Mouse (Mus musculus) lung, embryonic 14.5 days (tissue): ENCODE results near the gene Hey2. TPM values are rescaled to one million over a fixed set of nuclear protein-coding genes. Genes with fewer than 3 reads are reported as not detected.
A peak's percentile ranks its signal among the peaks of the same experiment; 100 is the strongest.

Source experiments
- ATAC-seq: fragments of 200-750 bp; cut with Nextera tagmentation; 2 replicates; pipeline ENCODE4 v1.8.0; 2017; ENCODE audit warnings: mild to moderate bottlenecking, moderate TSS enrichment, moderate library complexity; ENCODE audit not compliant: insufficient read depth
- DNase-seq: peaks from one replicate; pipeline ENCODE4 v3.0.0-alpha.2; 2015
- H3K27ac ChIP-seq: fragments of 300-500 bp; sonication (generic); 2 replicates; pipeline ENCODE4 v1.5.1; 2014; ENCODE audit warnings: low read depth, mild to moderate bottlenecking, moderate library complexity
- H3K27me3 ChIP-seq: fragments of 300-500 bp; sonication (generic); 2 replicates; pipeline ENCODE4 v1.6.1; 2014; ENCODE audit warnings: low read length, control low read depth; ENCODE audit not compliant: insufficient read depth
- H3K36me3 ChIP-seq: fragments of 300-500 bp; sonication (generic); 2 replicates; pipeline ENCODE4 v1.6.1; 2014; ENCODE audit warnings: control low read depth; ENCODE audit not compliant: insufficient read depth
- H3K4me1 ChIP-seq: fragments of 300-500 bp; sonication (generic); 2 replicates; pipeline ENCODE4 v1.6.1; 2014; ENCODE audit warnings: antibody characterized with exemption, control low read depth; ENCODE audit not compliant: insufficient read depth
- H3K4me2 ChIP-seq: fragments of 300-500 bp; sonication (generic); 2 replicates; pipeline ENCODE4 v1.6.1; 2014; ENCODE audit warnings: mild to moderate bottlenecking
- H3K4me3 ChIP-seq: fragments of 300-500 bp; sonication (generic); 2 replicates; pipeline ENCODE4 v1.5.1; 2014; ENCODE audit warnings: low read depth, low read length
- H3K9ac ChIP-seq: fragments of 300-500 bp; sonication (generic); 2 replicates; pipeline ENCODE4 v1.6.1; 2014
- H3K9me3 ChIP-seq: fragments of 300-500 bp; sonication (generic); 2 replicates; pipeline ENCODE4 v1.6.1; 2016; ENCODE audit warnings: low read depth, low read length, control low read depth
- CTCF ChIP-seq: IDR thresholded peaks from 2 replicates; pipeline ENCODE4 v1.5.1; 2016; ENCODE audit warnings: antibody characterized with exemption, low read depth
- WGBS: fragments of 180-500 bp; shearing (Covaris S2); extraction: QIAGEN DNeasy Blood & Tissue Kit; methylation state at CpG from one replicate; pipeline ENCODE4 v1.1.7; 2014; 5-methylcytosine and 5-hydroxymethylcytosine counted together
- polyA plus RNA-seq: library from polyadenylated mRNA; unstranded; fragments of >200 nt; fragmentation: Nextera tagmentation; extraction: Ambion mirVana; gene quantifications from 2 replicates; pipeline ENCODE4 v1.2.1, GENCODE M21; 2014

Gene Hey2
- polyA plus RNA-seq, 1 experiment from 2014 or later, result 2.2 TPM

DNA sequence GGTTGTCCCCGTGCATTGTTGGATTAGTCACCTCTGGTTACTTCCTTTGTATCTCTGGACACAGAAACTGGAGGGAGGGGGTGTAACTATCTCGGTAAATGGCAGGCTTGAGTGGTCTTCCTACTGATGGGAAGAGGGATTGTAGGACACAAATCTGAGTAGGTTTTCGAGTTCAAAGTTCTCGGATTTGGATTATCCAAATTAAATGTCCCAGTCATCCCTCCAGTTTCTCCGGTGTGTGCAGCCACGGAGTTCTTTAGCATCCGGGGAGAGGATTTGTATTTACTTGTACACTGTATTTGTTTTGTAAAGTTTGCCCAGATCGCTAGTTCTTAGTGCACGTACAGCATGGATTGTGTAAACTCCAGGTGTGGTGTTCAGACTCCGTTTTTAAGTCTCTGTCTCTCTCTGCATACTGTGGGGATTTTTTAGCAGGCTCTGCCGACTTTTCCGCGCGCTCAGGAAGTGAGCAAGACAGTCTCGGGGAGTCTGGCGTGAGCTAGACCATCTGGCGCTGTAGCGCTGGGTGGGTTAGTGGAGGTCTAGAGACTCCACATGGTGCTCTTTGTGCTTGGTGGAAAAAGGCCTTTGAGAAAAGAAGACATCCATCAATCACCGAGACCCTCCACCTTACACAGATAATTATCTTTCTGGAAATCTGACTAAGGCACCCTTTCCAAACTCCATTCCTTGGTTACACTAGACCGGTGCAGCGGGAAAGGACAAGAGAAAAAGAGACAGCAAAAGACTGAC is 1.0 kb upstream of the Hey2 start:
- H3K4me2 ChIP-seq, result peak overlapping the region; percentile 88
- peak overlapping the region; percentile 14 for H3K9ac ChIP-seq
- H3K36me3 ChIP-seq, result no peaks in the 10 kb centered on the region
- peak overlapping the region; percentile 48 for H3K4me3 ChIP-seq
- H3K27me3 ChIP-seq, result peaks cover 43% of the 10 kb centered on the region
- H3K4me1 ChIP-seq, result no peaks in the 10 kb centered on the region
- peak; percentile 72 for DNase-seq
- TF ChIP-seq CTCF, result no peak
- ATAC-seq, result peak; percentile 26; the same call in 1 of the 2 replicates
- peak overlapping the region; percentile 58; the same call in 1 of the 2 replicates for H3K27ac ChIP-seq
- H3K9me3 ChIP-seq, result no peaks in the 10 kb centered on the region
- WGBS, result under 1% methylated on average over 21 of the region's 21 CpGs

DNA sequence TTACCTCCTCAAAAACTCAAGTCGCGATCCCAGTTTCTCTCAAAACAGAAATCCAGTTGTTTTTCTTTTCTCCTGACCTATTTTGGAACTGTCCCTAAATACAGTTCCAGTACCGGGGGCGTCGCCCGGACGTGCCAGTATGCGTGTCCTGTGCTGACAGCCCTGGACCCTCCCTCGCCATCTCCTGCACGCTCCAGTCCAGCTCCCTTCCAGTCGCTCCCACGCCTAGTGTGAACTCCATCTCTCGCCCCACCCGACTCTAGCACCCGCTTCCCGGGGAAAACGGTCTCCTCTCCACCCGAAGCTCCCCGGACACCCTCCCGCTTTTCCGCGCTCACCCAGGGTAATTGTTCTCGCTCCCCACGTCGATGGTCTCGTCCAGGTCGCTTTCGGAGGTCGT is 373 bp downstream of the Hey2 start:
- DNase-seq, result peak; percentile 47
- peak; percentile 48 for ATAC-seq
- H3K36me3 ChIP-seq, result no peaks in the 10 kb centered on the region
- TF ChIP-seq CTCF, result no peak
- H3K4me1 ChIP-seq, result no peaks in the 10 kb centered on the region
- peaks cover 43% of the 10 kb centered on the region for H3K27me3 ChIP-seq
- H3K4me3 ChIP-seq, result peak overlapping the region; percentile 48
- H3K9me3 ChIP-seq, result no peaks in the 10 kb centered on the region
- peak overlapping the region; percentile 37; the same call in 1 of the 2 replicates for H3K9ac ChIP-seq
- H3K27ac ChIP-seq, result no peak overlapping the region
- WGBS, result under 1% methylated on average over 29 of the region's 29 CpGs
- peak overlapping the region; percentile 88 for H3K4me2 ChIP-seq

DNA sequence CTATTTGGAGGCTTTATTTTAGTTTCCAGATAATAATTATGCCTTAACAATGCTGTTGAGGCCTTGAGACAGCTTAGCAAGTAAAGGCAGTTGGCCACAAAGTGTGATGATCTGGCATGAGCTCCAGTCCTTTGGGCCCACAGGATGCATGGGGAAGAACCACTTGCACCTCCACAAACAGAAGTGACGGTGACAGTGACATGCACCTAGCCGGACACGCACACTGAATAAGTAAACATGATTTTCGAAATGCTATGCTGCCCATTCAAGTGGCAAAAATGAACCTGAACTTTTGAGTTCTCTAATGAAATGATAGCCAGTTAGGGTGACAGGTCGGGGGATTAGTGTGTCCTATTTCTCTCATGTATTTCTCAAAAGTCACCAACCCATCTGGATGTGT is 1.8 kb downstream of the Hey2 start:
- WGBS, result 81% methylated on average over 5 of the region's 5 CpGs
- ATAC-seq (no peak), DNase-seq (no peak)
- H3K27me3 ChIP-seq, result peaks cover 29% of the 10 kb centered on the region
- H3K4me3 ChIP-seq, result no peak overlapping the region; the same call in 1 of the 2 replicates
- no peaks in the 10 kb centered on the region for H3K9me3 ChIP-seq
- peak overlapping the region; percentile 88; the same call in 1 of the 2 replicates for H3K4me2 ChIP-seq
- H3K4me1 ChIP-seq, result no peaks in the 10 kb centered on the region
- no peaks in the 10 kb centered on the region for H3K36me3 ChIP-seq
- H3K27ac ChIP-seq, result no peak overlapping the region
- TF ChIP-seq CTCF, result no peak
- no peak overlapping the region for H3K9ac ChIP-seq

DNA sequence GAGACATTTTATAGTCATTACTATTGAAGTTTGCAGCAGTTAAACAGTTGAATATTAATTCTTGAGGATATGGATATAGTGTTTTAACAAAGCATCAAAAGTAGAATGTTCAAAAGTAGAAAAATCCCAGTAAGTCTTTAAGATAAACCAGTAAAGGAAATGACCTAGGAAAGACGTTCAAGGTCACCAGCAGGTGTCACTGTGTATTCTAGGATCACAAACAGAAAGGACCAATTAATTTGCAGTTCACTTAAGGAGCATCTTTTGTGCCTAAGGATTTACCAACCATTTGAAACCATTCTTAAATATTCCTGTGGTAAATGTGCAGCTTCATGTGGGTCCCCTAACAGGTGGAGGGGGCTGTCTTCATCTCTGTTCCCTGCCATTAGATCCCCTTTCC is 4.4 kb downstream of the Hey2 start:
- 0% methylated on average over 1 of the region's 1 CpGs for WGBS
- peak; percentile 56 for DNase-seq
- peak; percentile 49 for TF ChIP-seq CTCF
- Histone ChIP-seq H3K9me3 (no peaks in the 10 kb centered on the region), H3K27ac (no peak overlapping the region), H3K4me2 (no peak overlapping the region), H3K36me3 (no peaks in the 10 kb centered on the region), H3K4me3 (no peak overlapping the region), H3K27me3 (peaks cover 13% of the 10 kb centered on the region), H3K4me1 (no peaks in the 10 kb centered on the region), H3K9ac (no peak overlapping the region)
- ATAC-seq, result no peak

DNA sequence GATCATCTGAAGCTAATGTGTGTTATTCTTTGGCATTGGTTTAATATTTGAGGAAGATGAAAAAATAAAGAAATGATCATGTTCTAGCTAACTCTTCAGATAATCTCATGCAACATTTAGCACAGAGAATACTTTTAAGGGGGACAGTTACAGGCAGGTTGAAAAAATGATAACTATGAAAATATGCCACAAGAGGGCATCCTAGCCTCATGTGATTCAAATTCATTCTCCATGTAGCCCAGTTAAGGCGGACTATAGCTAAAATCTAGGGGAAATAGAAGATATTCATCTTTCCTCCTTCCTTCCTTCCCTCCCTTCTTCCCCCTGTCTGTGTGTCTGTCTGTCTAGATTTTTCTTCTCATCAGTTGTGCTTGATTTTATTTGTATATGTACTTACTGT is 17.6 kb downstream of the Hey2 start:
- H3K4me1 ChIP-seq, result no peaks in the 10 kb centered on the region
- H3K9ac ChIP-seq, result no peak overlapping the region
- no peak overlapping the region for H3K4me2 ChIP-seq
- H3K36me3 ChIP-seq, result no peaks in the 10 kb centered on the region
- H3K27ac ChIP-seq, result no peak overlapping the region
- peak; percentile 61 for TF ChIP-seq CTCF
- no peaks in the 10 kb centered on the region for H3K27me3 ChIP-seq
- DNase-seq (peak; percentile 84), ATAC-seq (peak; percentile 52; the same call in 1 of the 2 replicates)
- WGBS, result 4% methylated on average over 1 of the region's 1 CpGs
- no peak overlapping the region for H3K4me3 ChIP-seq
- H3K9me3 ChIP-seq, result no peaks in the 10 kb centered on the region

DNA sequence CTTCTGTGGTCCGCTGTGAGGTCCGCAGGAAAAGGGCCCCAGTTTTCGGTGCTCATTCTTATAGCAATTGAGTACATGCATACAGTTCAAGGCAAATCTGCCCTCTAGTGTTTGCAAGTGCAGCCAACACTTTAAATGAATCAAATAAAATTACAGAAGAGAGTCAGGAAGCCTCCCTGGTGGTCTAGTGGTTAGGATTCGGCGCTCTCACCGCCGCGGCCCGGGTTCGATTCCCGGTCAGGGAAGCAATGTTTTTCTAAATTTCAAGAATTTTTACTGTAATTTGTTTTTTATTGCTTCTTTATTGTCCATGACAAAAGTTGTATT is 31.7 kb downstream of the Hey2 start:
- DNase-seq (peak; percentile 95), ATAC-seq (peak; percentile 94)
- peak; percentile 81 for TF ChIP-seq CTCF
- no peaks in the 10 kb centered on the region for H3K27me3 ChIP-seq
- no peaks in the 10 kb centered on the region for H3K36me3 ChIP-seq
- H3K9me3 ChIP-seq, result no peaks in the 10 kb centered on the region
- H3K9ac ChIP-seq, result peak overlapping the region; percentile 40; the same call in 1 of the 2 replicates
- 5% methylated on average over 11 of the region's 11 CpGs for WGBS
- no peak overlapping the region; the same call in 1 of the 2 replicates for H3K27ac ChIP-seq
- no peaks in the 10 kb centered on the region; the same call in 1 of the 2 replicates for H3K4me1 ChIP-seq
- peak overlapping the region; percentile 57 for H3K4me2 ChIP-seq
- peak overlapping the region; percentile 39 for H3K4me3 ChIP-seq

DNA sequence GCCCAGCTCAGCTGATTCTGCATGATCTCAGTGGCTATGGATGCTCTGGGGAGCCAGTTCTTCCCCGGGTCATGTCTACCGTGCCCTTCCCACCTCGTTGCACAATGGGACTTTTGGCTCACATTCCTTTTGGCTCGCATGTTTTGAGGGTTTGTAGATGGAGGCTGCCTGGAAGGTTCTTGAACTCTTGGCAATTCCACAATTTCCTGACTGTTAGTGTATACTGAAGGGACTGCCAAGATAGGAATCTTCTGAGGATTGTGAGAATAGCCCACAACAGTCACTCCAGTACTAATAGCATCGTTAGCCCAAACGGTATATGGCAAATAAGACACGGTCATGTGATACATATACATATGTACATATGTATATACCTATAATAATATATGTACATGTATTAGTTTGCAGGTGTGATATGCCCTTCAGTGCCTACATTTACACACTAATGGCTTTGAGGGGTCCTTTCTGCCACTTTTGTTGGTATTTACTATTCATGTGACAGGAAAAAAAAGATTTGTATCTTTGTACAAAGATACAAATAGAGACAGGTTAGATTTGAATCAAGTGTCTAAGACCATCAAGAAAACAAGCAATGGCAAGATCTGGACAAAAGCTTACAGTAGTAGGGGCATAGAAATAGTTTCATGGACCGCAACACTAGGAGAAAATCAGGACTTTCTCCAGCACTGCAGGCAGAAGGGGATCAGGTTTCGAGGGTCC is 32.2 kb downstream of the Hey2 start:
- 21% methylated on average over 9 of the region's 9 CpGs for WGBS
- Histone ChIP-seq H3K27ac (no peak overlapping the region; the same call in 1 of the 2 replicates), H3K9me3 (no peaks in the 10 kb centered on the region), H3K4me1 (no peaks in the 10 kb centered on the region; the same call in 1 of the 2 replicates), H3K4me2 (peak overlapping the region; percentile 57), H3K4me3 (peak overlapping the region; percentile 39), H3K9ac (peak overlapping the region; percentile 40; the same call in 1 of the 2 replicates), H3K36me3 (no peaks in the 10 kb centered on the region), H3K27me3 (no peaks in the 10 kb centered on the region)
- TF ChIP-seq CTCF, result no peak
- DNase-seq, result peak; percentile 48
- ATAC-seq, result peak; percentile 74
